Mouse (Mus musculus): Measurements from ENCODE around the gene Sdf2l1.

GRCm38 (mm10) chr16:17137355-17137754, 5.2 kb upstream of the Sdf2l1 start:
- no peak for TF ChIP-seq CTCF (IDR thresholded peaks at IDR 0.05; ENCODE audit: borderline replicate concordance, control insufficient read depth, extremely low read depth, insufficient read depth, low read length, poor library complexity)
- TF ChIP-seq POLR2A (IDR thresholded peaks at IDR 0.05; ENCODE audit: control insufficient read depth, extremely low read depth, insufficient read depth, low read length, poor library complexity): no peak

All from thymus, adult 2 months (tissue).